Mouse (Mus musculus): ENCODE data around the gene Slc29a1. TPM values are rescaled to one million over a fixed set of nuclear protein-coding genes. Genes with fewer than 3 reads are reported as not detected.

Slc29a1 gene
- total RNA-seq, 2 experiments from 2014 or later, result 19.0 to 19.9 TPM

- DNase-seq (ENCODE audit: extremely low spot score in 1 of 2, low spot score in 1 of 2), result no peak
These were observed 63.1 kb downstream of the Slc29a1 start for GRCm38 (mm10) chr17:45536264-45536663.

Other genes starting within 250 kb of the Slc29a1 start
- 10 to 100 TPM; 53.4 to 57.4 TPM for gene Cdc5l, start 165.9 kb downstream of the Slc29a1 start, total RNA-seq (2021)
- 1 to 10 TPM; 4.3 to 5.5 TPM for gene Spats1, start 124.2 kb downstream of the Slc29a1 start, total RNA-seq (2021)
- 10 to 100 TPM; 21.6 to 22.7 TPM for gene Aars2, start 92.8 kb downstream of the Slc29a1 start, total RNA-seq (2021)
- 1 to 10 TPM in 1 of 2 experiments, under 1 TPM in 1; 0.74 to 1.2 TPM for gene Tcte1, start 76.2 kb downstream of the Slc29a1 start, total RNA-seq (2021)
- gene Tmem151b, start 49.9 kb downstream of the Slc29a1 start, total RNA-seq (2021), result 100 to 1,000 TPM; 113 to 114 TPM
- 1 to 10 TPM; 2.6 to 3.2 TPM for gene Nfkbie, start 43.9 kb downstream of the Slc29a1 start, total RNA-seq (2021)
- gene Slc35b2, start 35.7 kb downstream of the Slc29a1 start, total RNA-seq (2021), result 10 to 100 TPM; 36.1 to 38.7 TPM
- gene Hsp90ab1, start 26.3 kb downstream of the Slc29a1 start, total RNA-seq (2021), result 1,000 to 10,000 TPM; 1,671 to 1,815 TPM
- gene Mymx, start 2.5 kb upstream of the Slc29a1 start, total RNA-seq (2021), result not detected
- gene Capn11, start 59.7 kb upstream of the Slc29a1 start, total RNA-seq (2021), result under 1 TPM; 0.19 to 0.20 TPM
- gene Mrpl14, start 86.7 kb upstream of the Slc29a1 start, total RNA-seq (2021), result 10 to 100 TPM; 40.0 to 40.9 TPM
- gene Tmem63b, start 87.3 kb upstream of the Slc29a1 start, total RNA-seq (2021), result 100 to 1,000 TPM; 176 to 191 TPM
- gene 1600014C23Rik, start 134.2 kb upstream of the Slc29a1 start, total RNA-seq (2021), result under 1 TPM in 1 of 2 experiments, not detected in 1; 0.59 TPM

Data from layer of hippocampus, postnatal 25 days (tissue).